Mouse (Mus musculus) thymus, postnatal 4 days (tissue): Measurements from ENCODE around the gene Rpp40.

Experiments
- DNase-seq: peaks from one replicate; pipeline ENCODE4 v3.0.0; 2021

Rpp40 gene

DNA sequence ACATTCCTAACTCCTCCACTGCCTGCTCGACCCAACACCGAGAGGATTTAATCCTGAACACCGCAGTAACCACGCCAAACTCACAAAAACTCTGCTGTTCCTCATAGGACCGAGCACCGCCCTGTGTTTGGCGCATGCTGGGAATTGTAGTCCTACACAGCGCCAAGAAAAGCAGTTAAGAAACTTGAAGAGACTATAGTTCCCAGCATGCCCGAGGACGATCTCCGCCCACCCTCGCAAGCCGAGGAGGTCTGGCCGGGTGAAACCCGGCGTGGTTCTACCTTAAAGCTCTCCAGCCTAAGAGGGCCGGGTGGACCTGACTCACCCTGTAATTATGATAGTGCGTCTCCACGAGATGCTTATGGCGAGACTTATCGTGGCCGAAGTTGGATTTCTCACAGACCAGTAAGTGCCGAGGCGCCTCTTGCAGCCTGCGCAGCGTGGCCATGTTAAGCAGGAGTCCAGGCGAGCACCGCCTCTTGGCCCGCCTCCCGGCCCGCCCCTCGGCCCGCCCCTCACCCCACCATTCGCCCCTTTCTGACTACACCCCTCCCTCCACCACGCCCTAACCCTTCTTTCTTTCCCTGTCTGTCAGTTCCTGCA is at the start of gene Rpp40:
TSS of gene Rpp40 (minus strand) at position 481 of the 603 bp plus-strand sequence.
- peak; percentile 88 for DNase-seq

DNA sequence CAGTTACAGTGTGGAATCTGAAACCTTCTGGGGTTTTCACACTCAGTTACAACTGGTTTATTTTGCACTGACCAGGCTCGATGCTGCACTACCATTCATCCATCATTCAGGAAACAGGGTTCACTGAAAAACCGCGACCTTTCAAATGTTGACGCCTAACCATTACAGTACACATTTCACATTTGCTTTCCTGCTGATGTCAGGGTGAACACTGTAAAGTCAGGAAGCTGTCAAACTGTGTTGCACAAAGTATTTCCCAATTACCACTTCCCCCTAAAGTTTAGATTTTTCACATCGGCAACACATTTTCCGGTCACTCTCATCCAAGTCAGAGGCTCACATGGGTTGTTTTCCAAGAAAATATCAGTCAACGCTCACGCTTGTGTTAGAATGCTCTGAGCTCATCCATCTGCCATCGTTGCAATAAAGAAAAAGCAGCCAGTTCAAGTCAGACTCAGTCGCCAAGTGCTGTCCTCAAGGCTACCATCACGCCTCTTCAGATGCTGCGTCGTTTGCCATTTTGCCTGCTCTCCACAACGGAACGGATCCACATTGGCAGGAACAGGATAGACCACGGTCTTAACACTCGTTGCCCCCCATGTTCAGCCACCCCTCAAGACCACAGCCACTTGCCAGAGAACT is 43.8 kb upstream of the Rpp40 start:
- no peak for DNase-seq

DNA sequence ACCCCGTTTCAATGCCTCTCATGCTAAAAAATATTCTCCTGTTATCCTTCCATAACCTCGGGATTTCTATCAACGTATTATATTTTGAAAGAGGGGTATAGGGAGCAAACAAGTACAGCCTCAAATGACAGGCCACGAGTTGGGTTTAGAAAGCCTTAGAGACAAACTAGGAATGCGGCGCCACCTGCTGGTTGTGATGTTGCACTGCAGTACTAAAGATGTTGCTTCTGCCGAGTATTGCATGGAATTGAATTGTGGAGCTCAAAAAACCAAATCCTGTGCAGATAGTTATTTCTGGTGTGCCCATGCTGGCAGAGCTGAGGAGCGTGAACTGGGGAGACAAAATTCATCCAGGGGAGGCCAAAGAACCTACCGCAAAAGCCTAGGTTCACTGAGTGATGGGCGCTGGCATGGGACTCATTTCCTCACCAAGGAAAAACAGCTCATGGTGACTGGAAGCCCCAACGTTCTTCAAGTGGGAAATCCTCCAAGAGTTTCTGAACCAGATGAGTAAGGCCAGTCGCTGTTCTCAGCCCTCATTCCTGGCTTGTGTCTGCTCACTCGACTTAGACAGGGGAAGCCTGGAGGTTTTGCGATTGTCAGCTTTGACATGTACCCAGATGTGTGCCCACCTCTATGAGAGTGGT is 41.3 kb upstream of the Rpp40 start:
- DNase-seq, result peak; percentile 86

DNA sequence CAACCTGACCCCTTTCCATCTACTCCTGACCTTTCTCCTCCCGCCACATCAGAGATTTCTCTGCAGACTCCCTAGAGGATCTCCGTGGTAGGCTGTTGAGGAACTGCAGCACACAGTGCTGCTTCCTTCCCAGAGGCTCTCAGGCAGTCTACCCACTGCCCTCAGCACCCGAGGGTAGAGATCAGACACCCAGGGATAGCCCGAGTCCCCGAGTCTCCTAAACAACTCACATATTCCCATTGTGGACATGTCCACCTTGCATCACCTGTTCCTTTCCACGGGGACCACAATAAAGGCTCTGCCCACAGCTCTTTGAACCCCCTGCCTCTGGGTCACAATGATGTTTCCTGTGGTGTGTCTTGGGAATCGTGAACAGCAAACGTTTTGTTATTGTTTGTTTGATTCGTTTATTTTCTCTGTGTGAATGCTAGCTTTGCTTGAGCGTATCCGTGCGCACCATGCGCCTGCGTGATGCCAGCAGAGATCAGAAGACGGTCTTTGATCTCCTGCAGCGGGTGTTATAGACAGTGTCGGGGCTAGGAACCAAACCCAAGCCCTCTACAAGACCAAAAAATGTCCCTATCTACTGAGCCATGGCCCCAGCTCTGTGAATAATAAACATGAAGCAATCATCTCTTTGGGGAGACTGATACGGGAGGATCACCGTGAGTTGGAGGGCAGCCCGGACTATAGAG is 40.6 kb upstream of the Rpp40 start:
- DNase-seq, result no peak

DNA sequence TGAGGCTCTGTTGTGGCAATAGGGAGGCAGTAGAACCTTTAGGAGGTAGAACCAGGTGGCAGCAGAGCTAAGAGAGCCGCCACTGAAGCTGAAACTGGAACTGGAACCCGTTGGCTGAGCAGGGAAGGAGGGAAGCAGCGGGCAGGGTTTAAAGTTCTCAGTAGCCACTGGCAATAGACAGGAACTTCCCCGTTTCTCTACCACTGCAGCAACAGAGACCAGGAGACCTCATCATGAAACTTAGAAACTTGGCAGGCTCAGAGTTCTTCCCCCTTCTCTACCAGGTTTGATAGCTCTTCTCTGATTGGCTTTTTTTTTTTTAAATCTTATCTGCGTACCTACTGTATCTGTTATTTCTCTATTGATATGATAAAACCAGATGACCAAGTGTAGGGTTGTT is 34.8 kb upstream of the Rpp40 start:
- DNase-seq, result no peak

DNA sequence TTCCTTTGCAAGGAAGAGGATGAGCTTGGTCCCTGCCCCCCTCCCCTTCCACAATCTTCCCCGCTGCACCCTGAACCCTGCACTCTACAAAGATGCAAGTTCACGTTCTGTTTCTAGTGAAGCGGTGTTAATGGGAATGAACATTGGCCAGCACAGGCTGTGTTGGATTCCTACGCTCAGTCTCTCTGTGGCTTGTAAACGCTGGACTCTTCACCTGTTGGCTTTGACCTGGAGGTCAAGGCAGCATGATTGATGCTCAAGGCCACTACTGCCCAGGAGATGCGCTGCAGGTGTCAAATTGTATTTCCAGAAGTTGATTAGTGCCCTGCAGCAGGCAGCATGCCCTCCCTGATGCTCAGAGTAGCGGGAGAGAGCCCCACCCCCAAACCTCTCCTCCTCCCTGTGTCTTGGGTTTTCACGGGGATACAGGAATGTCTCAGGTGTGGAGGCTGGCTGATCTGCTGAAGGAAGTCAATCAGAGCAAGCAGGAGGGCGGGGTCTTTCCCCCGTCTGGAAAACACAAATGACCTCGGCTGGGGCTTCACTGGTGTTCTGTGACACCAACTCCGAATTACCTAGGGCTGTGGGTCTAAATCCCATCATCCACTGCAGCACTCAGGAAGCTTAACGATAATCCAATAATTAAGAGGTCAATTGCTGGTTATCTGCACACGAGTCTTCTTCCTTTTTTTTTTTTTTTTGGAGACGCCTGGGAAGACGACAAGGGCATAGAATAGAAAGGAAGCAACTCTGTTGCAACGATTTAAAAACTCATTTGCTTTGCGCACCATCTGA is 33.9 kb upstream of the Rpp40 start:
- no peak for DNase-seq

DNA sequence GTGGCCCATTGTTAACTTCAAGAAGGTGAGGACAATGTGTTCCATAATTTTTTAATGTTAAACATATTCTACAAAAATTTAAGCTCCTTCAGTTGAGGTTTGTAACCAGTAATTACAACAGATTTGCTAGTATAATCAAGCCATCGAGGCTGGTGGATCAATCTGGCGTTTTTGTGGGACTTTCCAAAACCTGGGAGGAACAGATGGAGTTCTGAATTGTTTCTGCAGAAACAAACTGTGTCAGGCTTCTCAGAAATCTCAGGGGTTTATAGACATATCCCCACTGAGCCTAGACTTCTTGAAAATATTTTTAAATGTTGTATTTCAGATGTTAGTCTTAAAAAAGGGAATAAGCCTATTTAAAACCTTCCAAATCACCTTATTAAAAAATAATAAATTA is 31.8 kb upstream of the Rpp40 start:
- no peak for DNase-seq

DNA sequence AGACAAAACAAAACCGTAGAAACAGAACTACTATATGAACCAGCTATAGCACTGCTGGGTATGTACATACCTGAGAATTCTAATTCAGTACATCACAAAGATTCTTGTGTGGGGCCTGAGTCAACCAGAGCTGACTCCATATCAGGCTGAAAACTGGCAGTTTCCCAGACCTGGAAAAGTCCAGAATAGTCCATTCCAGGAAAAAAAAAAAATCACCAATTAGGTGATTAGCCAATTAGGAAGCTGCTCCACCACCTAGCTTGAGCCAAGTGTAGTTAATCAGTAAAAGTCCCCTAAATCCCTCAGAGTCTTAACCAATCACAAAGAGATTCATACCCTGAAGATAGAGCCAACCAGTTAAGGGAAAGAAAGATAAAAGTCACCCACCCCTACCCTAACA is 5.3 kb upstream of the Rpp40 start:
- DNase-seq, result no peak

DNA sequence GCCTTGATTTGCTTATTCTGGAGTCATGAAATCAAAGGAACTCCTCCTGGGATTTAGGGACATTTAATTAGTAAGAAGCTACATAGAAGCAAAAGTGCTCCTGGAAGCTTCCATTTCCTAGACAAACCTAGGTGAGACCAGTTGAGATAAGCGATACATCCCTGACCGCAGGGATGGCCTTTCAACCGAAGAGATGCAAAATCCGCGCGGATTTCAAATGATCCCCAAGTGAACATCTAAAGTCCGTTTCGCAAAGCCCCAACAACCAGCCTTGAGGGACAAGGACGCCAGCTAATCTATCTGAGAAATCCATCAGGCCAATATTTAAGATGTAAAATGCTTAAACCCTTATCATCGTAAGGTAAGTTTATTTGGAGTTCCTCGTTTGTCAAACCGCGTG is 781 bp downstream of the Rpp40 start:
- no peak for DNase-seq

DNA sequence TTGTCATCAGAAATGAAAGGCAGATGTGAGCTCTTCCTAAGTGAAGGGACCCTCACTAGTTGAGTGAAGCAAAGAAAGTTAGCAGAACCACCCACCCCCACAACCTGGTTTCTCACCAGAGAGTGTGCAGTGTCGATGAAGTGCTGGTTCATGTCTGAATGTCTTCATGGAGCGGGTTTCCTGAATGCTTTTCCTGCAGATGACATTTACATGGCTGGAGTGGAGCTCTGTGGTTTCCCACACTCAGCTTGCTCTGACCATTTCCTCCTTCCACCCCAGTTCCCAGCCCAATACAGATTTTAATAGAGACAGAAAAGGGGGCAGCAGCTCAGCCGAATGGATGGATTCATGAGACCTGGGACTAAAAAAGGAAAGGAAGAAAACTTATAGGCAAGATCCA is 13.3 kb downstream of the Rpp40 start:
- DNase-seq, result no peak

DNA sequence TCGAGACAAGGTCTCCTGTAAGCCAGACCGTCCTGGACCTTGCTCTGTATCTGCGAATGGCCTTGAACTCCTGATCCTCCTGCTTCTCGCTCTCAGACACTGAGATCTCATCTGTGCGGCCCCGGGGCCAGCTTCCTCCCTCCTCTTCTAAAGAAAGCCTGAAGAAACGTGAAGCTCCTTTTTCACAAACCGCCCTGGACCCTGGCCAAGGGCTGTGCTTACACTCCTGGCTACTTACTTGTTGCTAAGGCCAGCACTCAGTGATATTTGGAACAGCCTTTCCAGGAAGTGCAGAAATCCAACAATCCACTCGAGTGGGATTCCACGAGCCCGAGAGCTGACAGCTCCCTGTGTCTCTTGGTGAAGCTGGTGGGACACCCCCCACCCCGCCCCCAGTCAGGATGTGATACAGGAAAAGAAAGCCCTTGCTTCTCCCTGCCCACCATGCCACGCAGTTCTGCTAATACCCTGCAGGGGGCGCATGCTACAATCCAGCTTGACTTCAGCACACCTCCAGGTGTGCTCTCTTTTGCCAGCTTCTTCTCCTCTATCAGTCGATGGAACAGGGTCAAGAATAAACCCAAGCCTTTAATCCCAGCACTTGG is 19.9 kb downstream of the Rpp40 start:
- peak; percentile 67 for DNase-seq

DNA sequence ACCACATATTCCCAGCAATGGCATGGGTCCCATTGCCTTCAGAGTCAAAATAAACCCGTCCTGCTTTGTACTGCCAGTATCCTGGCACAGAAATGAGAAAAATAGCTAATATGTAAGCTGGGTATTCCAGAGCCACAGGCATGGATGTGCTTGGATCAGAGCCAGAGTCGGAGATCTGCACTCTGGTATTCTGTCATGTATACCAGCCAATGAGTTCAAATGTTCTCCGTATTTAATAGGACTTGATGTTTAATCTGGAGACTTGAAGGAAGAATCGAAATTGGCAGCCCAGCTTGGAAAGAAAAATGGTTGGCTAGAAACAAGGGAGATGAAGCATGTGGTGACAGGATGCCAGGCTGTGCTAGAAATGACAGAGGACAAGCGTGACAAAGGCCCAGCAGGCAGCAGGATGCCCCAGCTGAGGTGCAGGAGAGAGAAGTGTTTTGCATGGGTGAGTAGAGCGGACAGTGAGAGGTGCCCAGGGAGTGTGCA is 25.6 kb downstream of the Rpp40 start:
- DNase-seq, result no peak

DNA sequence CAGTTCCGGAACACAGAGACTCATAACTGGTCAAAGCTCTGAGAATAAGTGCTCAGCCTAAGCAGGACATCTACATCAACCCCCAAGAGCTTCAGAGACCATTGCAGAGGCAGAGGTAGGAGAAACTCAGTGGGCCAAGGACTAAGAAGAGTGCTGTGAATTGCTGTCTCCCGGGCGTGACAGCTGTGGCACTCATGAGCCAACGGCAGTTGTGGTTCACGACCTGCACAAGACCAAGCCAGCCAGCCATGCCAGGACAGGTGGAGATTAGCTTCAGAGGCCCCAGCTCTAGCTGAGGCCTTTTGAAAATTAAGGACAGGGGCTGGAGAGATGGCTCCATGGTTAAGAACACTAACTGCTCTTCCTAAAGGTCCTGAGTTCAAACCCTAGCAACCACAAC is 26.6 kb downstream of the Rpp40 start:
- no peak for DNase-seq

DNA sequence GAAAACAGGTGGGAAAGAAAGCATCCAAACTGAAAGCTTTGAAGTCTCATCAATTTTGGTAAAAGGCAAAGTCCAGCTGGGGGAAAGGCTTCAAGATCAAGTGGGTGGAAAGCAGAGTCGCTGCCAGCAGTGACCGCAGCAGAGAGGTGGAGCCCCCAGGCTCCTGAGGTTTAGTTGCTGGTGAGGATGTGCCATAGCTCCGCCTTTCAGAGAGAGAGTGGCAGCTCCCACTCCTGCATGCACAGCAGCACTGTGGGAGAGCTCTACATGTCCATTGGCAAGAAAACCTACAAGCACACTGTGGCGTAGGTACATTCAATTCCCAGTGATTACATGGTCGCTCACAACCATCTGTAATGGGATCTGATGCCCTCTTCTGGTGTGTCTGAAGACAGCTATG is 27.1 kb downstream of the Rpp40 start:
- DNase-seq, result no peak

DNA sequence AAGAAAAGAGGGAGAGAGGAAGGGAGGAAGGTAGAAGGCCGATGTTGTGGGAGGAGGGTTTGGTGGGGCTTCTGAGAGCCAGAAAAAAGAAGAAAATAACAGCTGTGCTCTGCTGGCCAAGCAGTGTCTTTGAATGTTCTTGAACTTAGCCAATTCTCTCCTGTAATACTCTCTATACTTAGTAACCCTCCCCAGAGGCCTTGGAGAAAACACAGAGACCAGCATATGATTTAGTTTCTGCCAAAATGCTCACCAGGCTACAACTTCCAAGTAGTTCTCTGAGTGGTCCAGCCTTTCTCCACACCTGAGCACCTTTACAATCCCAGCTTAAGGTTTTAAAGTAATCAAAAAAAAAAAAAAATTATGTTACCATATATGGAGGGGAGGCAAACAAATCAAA is 27.9 kb downstream of the Rpp40 start:
- DNase-seq, result no peak

DNA sequence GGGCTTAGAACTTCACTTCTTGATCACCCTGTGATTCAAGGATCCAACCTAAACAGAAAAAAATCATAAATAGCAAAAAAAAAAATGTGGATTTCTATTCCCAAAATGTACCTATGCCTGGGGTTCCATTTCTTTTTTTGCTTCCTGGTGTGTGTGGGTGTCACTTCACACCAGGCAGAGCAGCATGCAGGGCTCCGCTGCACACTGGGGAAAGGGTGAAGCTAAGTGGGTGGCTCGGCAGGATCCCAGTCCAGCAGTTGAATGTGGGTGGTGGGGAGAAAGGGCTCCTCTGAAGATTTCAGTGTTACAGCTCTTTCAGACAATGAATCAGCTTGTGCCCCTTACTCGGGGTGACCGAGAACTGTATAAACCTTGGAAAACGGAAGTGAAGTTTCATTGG is 30.8 kb downstream of the Rpp40 start:
- no peak for DNase-seq

DNA sequence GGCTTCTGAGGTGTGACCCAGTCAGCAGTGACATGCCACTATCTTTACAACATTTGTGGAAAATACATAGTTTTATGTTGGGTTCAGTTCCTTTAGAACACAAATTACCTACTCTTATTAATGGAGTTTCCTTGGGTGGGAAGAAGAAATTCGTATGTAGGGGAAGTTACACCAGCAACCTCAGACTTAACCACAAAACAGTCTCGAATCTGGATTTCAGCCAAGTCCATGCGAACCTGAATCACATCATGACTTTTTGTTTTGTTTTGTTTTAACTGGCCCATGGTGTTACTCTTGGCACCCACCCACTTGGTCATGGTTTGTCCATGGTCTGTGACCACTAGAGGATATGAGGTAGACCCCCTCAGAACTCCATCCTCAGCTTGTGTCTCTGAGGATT is 35.1 kb downstream of the Rpp40 start:
- DNase-seq, result no peak

DNA sequence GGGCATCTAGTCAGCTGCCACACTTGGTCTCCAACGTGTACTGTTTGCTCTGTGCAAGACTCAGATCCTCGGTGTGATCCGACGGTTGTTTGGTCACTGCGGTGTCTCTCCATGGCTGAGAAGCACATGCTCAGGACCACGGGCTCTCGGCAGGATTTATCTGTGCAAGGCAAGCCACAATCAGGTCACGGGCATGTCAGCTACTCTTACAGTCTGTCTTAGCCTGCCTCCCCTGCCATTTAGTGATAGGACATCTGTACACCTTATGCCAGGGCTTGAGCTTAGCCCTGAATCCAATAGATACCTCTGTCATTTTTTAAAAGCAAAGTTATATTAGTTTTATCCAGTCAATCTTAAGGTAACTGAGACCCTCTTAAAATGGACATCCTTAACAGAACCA is 35.5 kb downstream of the Rpp40 start:
- no peak for DNase-seq

DNA sequence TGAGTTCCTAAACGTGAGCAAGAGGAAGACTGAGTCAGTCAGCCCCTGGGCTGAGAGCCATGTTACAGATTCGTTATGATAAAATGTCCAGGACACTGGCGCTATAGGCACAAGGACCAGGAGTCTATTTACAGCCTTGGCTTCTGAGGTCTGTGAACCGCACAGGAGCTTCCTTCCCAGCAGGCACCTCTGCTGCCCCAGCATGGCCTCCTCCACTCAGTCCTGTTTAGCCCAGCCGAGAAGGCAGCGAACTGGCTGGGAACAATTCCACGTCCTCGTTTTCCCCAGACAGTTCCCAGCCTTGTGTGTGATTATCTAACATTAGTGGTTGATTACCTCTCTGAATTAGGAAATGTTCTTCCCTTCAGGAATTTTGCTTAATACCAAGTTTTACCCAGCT is 45.2 kb downstream of the Rpp40 start:
- no peak for DNase-seq

DNA sequence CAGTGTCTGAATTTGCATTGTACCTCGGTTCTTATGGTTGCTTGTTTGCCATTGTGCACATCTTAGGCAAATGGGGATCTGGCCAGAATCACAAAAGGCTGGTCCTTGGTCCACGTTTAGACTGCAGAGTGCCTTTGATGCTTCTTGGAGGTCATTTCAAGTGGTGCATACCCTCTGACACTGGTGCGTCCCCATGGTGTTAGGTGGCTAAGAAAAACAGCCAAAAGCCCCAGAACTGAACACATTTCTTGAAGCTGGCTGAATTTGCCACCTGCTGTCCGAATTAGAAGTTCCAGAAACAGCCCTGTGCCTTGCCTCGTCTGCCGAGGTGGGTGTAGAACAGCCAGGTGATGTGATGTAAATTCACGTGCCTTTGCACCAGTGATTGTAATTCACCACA is 48.7 kb downstream of the Rpp40 start:
- no peak for DNase-seq

DNA sequence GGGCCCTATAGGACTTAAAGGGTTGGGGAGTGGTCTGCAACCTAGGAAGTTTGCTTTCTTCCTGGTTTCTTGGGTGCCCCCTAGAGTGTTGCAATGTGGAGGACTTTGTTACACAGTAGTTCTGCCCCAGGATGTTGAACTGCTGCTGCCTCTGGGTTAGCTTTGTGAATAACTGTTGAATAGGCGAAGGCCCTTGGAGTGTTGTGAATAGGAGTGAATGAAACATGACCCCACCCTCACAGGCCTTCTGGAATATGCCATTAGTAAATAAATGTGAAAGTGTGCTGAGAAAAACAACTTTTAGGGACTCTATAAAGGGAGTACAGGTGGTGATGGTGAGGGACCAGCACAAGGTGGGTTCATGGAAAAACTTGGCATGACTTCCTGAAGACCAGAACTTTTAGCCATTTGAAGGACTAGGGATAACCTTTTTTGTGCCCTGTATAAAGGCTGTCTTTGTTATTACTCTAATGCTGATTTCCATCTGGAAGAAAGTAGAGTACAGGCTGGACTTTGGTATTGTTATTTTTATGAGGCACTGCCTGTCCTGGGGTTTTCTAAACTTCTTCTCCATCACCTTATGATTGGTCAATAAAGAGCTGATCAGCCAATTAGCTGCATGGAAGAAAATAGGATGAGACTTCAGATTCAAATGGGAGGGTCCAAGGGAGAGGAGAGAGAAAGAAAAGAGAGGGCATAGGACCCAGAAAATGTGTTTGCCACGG is 53.1 kb downstream of the Rpp40 start:
- no peak for DNase-seq

DNA sequence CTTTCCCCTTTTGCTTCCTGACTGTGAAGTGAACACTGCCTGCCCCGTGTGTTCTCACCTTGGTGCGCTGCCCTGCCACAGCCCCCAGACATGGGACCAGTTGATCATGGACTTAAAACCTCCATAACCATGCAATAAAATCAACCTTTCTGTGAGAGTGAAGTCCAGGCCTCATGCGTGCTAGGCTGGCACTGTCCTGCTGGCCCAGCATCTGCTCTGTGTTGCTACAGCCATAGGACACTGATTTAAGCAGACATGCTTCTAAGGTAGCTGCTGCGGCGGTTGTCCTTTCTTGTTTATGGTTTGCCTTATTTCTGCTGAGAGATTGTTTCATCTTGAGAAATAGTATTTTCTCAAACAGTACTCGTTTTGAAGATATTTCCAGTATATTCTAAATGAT is 54.6 kb downstream of the Rpp40 start:
- no peak for DNase-seq
